Comparison of ENCODE assay signal across 11 mouse cellular contexts in the genomic region with DNA sequence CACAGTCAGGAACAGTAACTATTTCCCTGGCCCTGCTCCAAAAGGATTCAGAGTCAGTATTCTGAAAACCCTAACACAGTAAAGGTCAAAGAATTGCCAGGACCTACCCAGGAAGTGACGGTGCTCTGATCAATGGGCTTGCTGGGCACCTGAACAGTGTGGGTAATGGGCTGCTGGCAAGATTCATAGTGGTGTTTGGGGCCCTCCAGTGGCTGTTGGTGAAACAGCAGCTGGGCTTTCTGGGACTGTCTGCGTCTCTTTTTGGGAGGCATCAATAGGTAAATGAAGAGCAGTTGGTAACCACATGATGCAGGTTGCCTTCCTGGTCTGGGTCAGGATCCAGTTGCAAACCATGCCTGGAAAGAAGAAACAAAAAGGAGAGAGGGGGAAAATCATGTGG. TPM values are rescaled to one million over a fixed set of nuclear protein-coding genes. Genes with fewer than 3 reads are reported as not detected.
DNase-seq lines count a peak whose midpoint lies in the region; ATAC-seq and TF ChIP-seq lines count a peak whose summit lies in the region.
"Had no signal": no experiment of that assay in that cellular context is flagged by ENCODE, and none has a peak within 500 bp of the region (broad histone marks: within the 10 kb centered on the region; RNA-seq: fewer than 3 reads in every experiment).

No protein-coding gene starts in this region.

- DNase-seq in forebrain, embryonic 11.5 days (ENCODE audit: low spot score): peak; percentile 78
- DNase-seq in brain, embryonic 14.5 days (ENCODE audit: low read depth): peak; percentile 70
- peak; percentile 74 to 77 for DNase-seq in frontal cortex, postnatal 25 days (ENCODE audit: low spot score in 2 of 2)
- DNase-seq in layer of hippocampus, adult 11-12 months (ENCODE audit: low spot score): peak; percentile 83
- peak; percentile 73 for DNase-seq in lung, postnatal 14 days
- peak; percentile 22 for DNase-seq in skeletal muscle tissue, adult 2 months (ENCODE audit: low read depth, low spot score)

- H3K4me1 ChIP-seq in forebrain, embryonic 11.5 days (replicated peaks; ENCODE audit: control insufficient read depth, insufficient read depth, low read length): peaks cover 7% of the 10 kb centered on the region
- peaks cover 46% of the 10 kb centered on the region for H3K4me1 ChIP-seq in forebrain, embryonic 13.5 days

- H3K27ac ChIP-seq in forebrain, embryonic 11.5 days (ENCODE audit: low read depth, low read length): no peak overlapping the region
- H3K27ac ChIP-seq in forebrain, embryonic 13.5 days: no peak overlapping the region
- H3K27ac ChIP-seq: hindbrain, embryonic 15.5 days had no signal

- no peak overlapping the region for H3K4me3 ChIP-seq in forebrain, embryonic 11.5 days (ENCODE audit: low read depth, low read length)
- H3K4me3 ChIP-seq in forebrain, embryonic 13.5 days: no peak overlapping the region
- H3K4me3 ChIP-seq: hindbrain, embryonic 15.5 days had no signal

- no peaks in the 10 kb centered on the region for H3K27me3 ChIP-seq in forebrain, embryonic 11.5 days (ENCODE audit: control insufficient read depth, insufficient read depth, low read length)
- no peaks in the 10 kb centered on the region for H3K27me3 ChIP-seq in forebrain, embryonic 13.5 days
- H3K27me3 ChIP-seq: hindbrain, embryonic 15.5 days; Patski had no signal

- 22% methylated on average over 2 of the region's 2 CpGs for WGBS in forebrain, embryonic 11.5 days
- WGBS in forebrain, embryonic 13.5 days: 11% methylated on average over 2 of the region's 2 CpGs

- ATAC-seq in forebrain, embryonic 11.5 days (replicated peaks; ENCODE audit: low FRiP score): no peak
- no peak for ATAC-seq in forebrain, embryonic 13.5 days
- ATAC-seq in CD4-positive, CD25-positive, alpha-beta regulatory T cell, adult 4 months: peak; percentile 32
- ATAC-seq: Patski had no signal

- peaks cover 2% of the 10 kb centered on the region; the same call in 1 of the 2 replicates for H3K36me3 ChIP-seq in forebrain, embryonic 11.5 days (ENCODE audit: control insufficient read depth, insufficient read depth, low read length)
- peaks cover 26% of the 10 kb centered on the region for H3K36me3 ChIP-seq in forebrain, embryonic 13.5 days (ENCODE audit: poor library complexity, severe bottlenecking)

- no peak for TF ChIP-seq POLR2A in brain, embryonic 14.5 days (IDR thresholded peaks at IDR 0.05; ENCODE audit: borderline replicate concordance, extremely low read depth, insufficient read depth, insufficient read length, poor library complexity, severe bottlenecking)

- H3K9me3 ChIP-seq in forebrain, embryonic 11.5 days (ENCODE audit: control insufficient read depth, low read length): no peaks in the 10 kb centered on the region
- H3K9me3 ChIP-seq in forebrain, embryonic 13.5 days (replicated peaks): no peaks in the 10 kb centered on the region
- H3K9me3 ChIP-seq: hindbrain, embryonic 15.5 days had no signal

- no peak overlapping the region for H3K9ac ChIP-seq in forebrain, embryonic 11.5 days (ENCODE audit: low read length)
- H3K9ac ChIP-seq in forebrain, embryonic 13.5 days: no peak overlapping the region
- H3K9ac ChIP-seq: hindbrain, embryonic 15.5 days had no signal

- H3K4me2 ChIP-seq in forebrain, embryonic 11.5 days (ENCODE audit: low read depth, low read length, severe bottlenecking): no peak overlapping the region
- no peak overlapping the region for H3K4me2 ChIP-seq in forebrain, embryonic 13.5 days
- H3K4me2 ChIP-seq: hindbrain, embryonic 15.5 days had no signal

- peak; percentile 87 for TF ChIP-seq CTCF in brain, embryonic 14.5 days (IDR thresholded peaks at IDR 0.05; ENCODE audit: borderline replicate concordance, extremely low read depth, insufficient read depth, insufficient read length)

RNA-seq across cellular contexts. Expression of a gene that starts 3.3 kb away (rescaled TPM):
- polyA plus RNA-seq in forebrain, embryonic 11.5 days (2014; fragmentation: Nextera tagmentation; extraction: Ambion mirVana): 17.7 and 23.7 TPM in 2 replicates
- 15.9 and 17.5 TPM in 2 replicates for polyA plus RNA-seq in forebrain, embryonic 13.5 days (2015; fragmentation: Nextera tagmentation; extraction: Ambion mirVana)
- 1 to 10 TPM; 2.0 to 2.4 TPM for polyA plus RNA-seq in CD4-positive, CD25-positive, alpha-beta regulatory T cell, adult 4 months (2017; shearing (Covaris generic))
- polyA plus RNA-seq in brain, embryonic 14.5 days (2012; rRNA removed): 38.4 and 39.0 TPM in 2 replicates

RNA-seq across cellular contexts. Expression of a gene that starts 3.7 kb away (rescaled TPM):
- polyA plus RNA-seq in forebrain, embryonic 11.5 days (2014; fragmentation: Nextera tagmentation; extraction: Ambion mirVana): 197 and 205 TPM in 2 replicates
- polyA plus RNA-seq in forebrain, embryonic 13.5 days (2015; fragmentation: Nextera tagmentation; extraction: Ambion mirVana): 180 TPM in 2 replicates
- polyA plus RNA-seq in CD4-positive, CD25-positive, alpha-beta regulatory T cell, adult 4 months (2017; shearing (Covaris generic)): 100 to 1,000 TPM in 1 of 2 experiments, 10 to 100 TPM in 1; 81.8 to 115 TPM
- 35.0 and 43.8 TPM in 2 replicates for polyA plus RNA-seq in brain, embryonic 14.5 days (2012; rRNA removed)

RNA-seq across cellular contexts. Expression of a gene that starts 3.8 kb away (rescaled TPM):
- 89.6 and 91.9 TPM in 2 replicates for polyA plus RNA-seq in forebrain, embryonic 11.5 days (2014; fragmentation: Nextera tagmentation; extraction: Ambion mirVana)
- 42.5 and 44.0 TPM in 2 replicates for polyA plus RNA-seq in forebrain, embryonic 13.5 days (2015; fragmentation: Nextera tagmentation; extraction: Ambion mirVana)
- 1 to 10 TPM; 1.5 to 1.9 TPM for polyA plus RNA-seq in CD4-positive, CD25-positive, alpha-beta regulatory T cell, adult 4 months (2017; shearing (Covaris generic))
- polyA plus RNA-seq in brain, embryonic 14.5 days (2012; rRNA removed): 38.3 and 70.8 TPM in 2 replicates

RNA-seq across cellular contexts. Expression of a gene that starts 16.3 kb away (rescaled TPM):
- polyA plus RNA-seq in forebrain, embryonic 11.5 days (2014; fragmentation: Nextera tagmentation; extraction: Ambion mirVana): 0.51 and 0.84 TPM in 2 replicates
- polyA plus RNA-seq in forebrain, embryonic 13.5 days (2015; fragmentation: Nextera tagmentation; extraction: Ambion mirVana): 1.0 and 1.2 TPM in 2 replicates
- polyA plus RNA-seq in CD4-positive, CD25-positive, alpha-beta regulatory T cell, adult 4 months (2017; shearing (Covaris generic)): not detected
- 1.1 and 1.2 TPM in 2 replicates for polyA plus RNA-seq in brain, embryonic 14.5 days (2012; rRNA removed)

RNA-seq across cellular contexts. Expression of a gene that starts 16.3 kb away (rescaled TPM):
- not detected in 2 replicates for polyA plus RNA-seq in forebrain, embryonic 11.5 days (2014; fragmentation: Nextera tagmentation; extraction: Ambion mirVana)
- not detected in 2 replicates for polyA plus RNA-seq in forebrain, embryonic 13.5 days (2015; fragmentation: Nextera tagmentation; extraction: Ambion mirVana)
- not detected for polyA plus RNA-seq in CD4-positive, CD25-positive, alpha-beta regulatory T cell, adult 4 months (2017; shearing (Covaris generic))
- not detected in 2 replicates for polyA plus RNA-seq in brain, embryonic 14.5 days (2012; rRNA removed)
- polyA plus RNA-seq: hindbrain, embryonic 15.5 days; Patski; stomach, embryonic 14.5 days had no signal

Comparison
In these comparisons a context has a peak if more than half of its experiments do, and no peak if none do; other contexts are left out.
1. DNase-seq: peak in every context shown above with its lines; median percentile 83 in layer of hippocampus, adult 11-12 months; 78 in forebrain, embryonic 11.5 days; 76 in frontal cortex, postnatal 25 days; 73 in lung, postnatal 14 days; 70 in brain, embryonic 14.5 days; 22 in skeletal muscle tissue, adult 2 months.
2. RNA of a gene that starts 3.8 kb away (polyA plus RNA-seq): 89.6 to 91.9 TPM in forebrain, embryonic 11.5 days, 42.5 to 44.0 TPM in forebrain, embryonic 13.5 days and 38.3 to 70.8 TPM in brain, embryonic 14.5 days; 1.5 to 1.9 TPM in CD4-positive, CD25-positive, alpha-beta regulatory T cell, adult 4 months; every median in the first group is over 10 times any median in the second.